Mouse (Mus musculus): ENCODE measurements around the gene Rapgef4. TPM values are rescaled to one million over a fixed set of nuclear protein-coding genes. Genes with fewer than 3 reads are reported as not detected.
A peak's percentile ranks its signal among the peaks of the same experiment; 100 is the strongest.

The Rapgef4 gene
- polyA plus RNA-seq, 1 experiment from 2014 or later, result 2.1 TPM

GRCm38 (mm10) chr2:72173010-72173409, 192.0 kb downstream of the Rapgef4 start:
- no peaks in the 10 kb centered on the region for H3K36me3 ChIP-seq
- no peak overlapping the region for H3K27ac ChIP-seq
- H3K27me3 ChIP-seq (replicated peaks), result no peaks in the 10 kb centered on the region
- ATAC-seq, result no peak
- no peaks in the 10 kb centered on the region for H3K9me3 ChIP-seq
- WGBS, result 42% methylated on average over 3 of the region's 3 CpGs
- H3K9ac ChIP-seq, result no peak overlapping the region
- H3K4me3 ChIP-seq (replicated peaks), result no peak overlapping the region
- 0 out of 2 replicates have a peak, but pooled peaks cover 7% of the 10 kb centered on the region for H3K4me1 ChIP-seq (replicated peaks)
- no peak overlapping the region for H3K4me2 ChIP-seq (replicated peaks)

GRCm38 (mm10) chr2:72173844-72174243, 192.8 kb downstream of the Rapgef4 start:
- H3K27ac ChIP-seq, result no peak overlapping the region
- H3K4me2 ChIP-seq (replicated peaks), result no peak overlapping the region
- no peaks in the 10 kb centered on the region for H3K9me3 ChIP-seq
- H3K36me3 ChIP-seq, result no peaks in the 10 kb centered on the region
- no peaks in the 10 kb centered on the region for H3K27me3 ChIP-seq (replicated peaks)
- WGBS, result 43% methylated on average over 4 of the region's 4 CpGs
- no peak overlapping the region for H3K9ac ChIP-seq
- no peak overlapping the region for H3K4me3 ChIP-seq (replicated peaks)
- 0 out of 2 replicates have a peak, but pooled peaks cover 6% of the 10 kb centered on the region for H3K4me1 ChIP-seq (replicated peaks)
- no peak for ATAC-seq

- H3K4me3 ChIP-seq (replicated peaks), result no peak overlapping the region
- WGBS, result 69% methylated on average over 7 of the region's 7 CpGs
- H3K4me1 ChIP-seq (replicated peaks), result no peaks in the 10 kb centered on the region
- no peak overlapping the region for H3K27ac ChIP-seq
- ATAC-seq, result no peak
- no peaks in the 10 kb centered on the region for H3K9me3 ChIP-seq
- no peaks in the 10 kb centered on the region for H3K27me3 ChIP-seq (replicated peaks)
- H3K9ac ChIP-seq, result no peak overlapping the region
- no peak overlapping the region for H3K4me2 ChIP-seq (replicated peaks)
- no peaks in the 10 kb centered on the region for H3K36me3 ChIP-seq
These were observed 194.5 kb downstream of the Rapgef4 start for GRCm38 (mm10) chr2:72175536-72175935.

GRCm38 (mm10) chr2:72175971-72176370, 194.9 kb downstream of the Rapgef4 start:
- H3K4me2 ChIP-seq (replicated peaks), result no peak overlapping the region
- H3K4me1 ChIP-seq (replicated peaks), result no peaks in the 10 kb centered on the region
- WGBS, result 29% methylated on average over 5 of the region's 5 CpGs
- H3K27ac ChIP-seq, result no peak overlapping the region
- no peak overlapping the region for H3K9ac ChIP-seq
- no peaks in the 10 kb centered on the region for H3K36me3 ChIP-seq
- H3K9me3 ChIP-seq, result no peaks in the 10 kb centered on the region
- no peak overlapping the region for H3K4me3 ChIP-seq (replicated peaks)
- no peaks in the 10 kb centered on the region for H3K27me3 ChIP-seq (replicated peaks)
- ATAC-seq, result no peak

GRCm38 (mm10) chr2:72177214-72178023, 196.4 kb downstream of the Rapgef4 start:
- H3K27me3 ChIP-seq (replicated peaks), result no peaks in the 10 kb centered on the region
- H3K36me3 ChIP-seq, result no peaks in the 10 kb centered on the region
- no peak overlapping the region for H3K27ac ChIP-seq
- H3K4me2 ChIP-seq (replicated peaks), result no peak overlapping the region
- WGBS, result 65% methylated on average over 6 of the region's 6 CpGs
- H3K4me3 ChIP-seq (replicated peaks), result no peak overlapping the region
- H3K9ac ChIP-seq, result no peak overlapping the region
- no peaks in the 10 kb centered on the region for H3K4me1 ChIP-seq (replicated peaks)
- no peak for ATAC-seq
- no peaks in the 10 kb centered on the region for H3K9me3 ChIP-seq

GRCm38 (mm10) chr2:72178025-72178424, 197.0 kb downstream of the Rapgef4 start:
- no peak overlapping the region for H3K27ac ChIP-seq
- H3K36me3 ChIP-seq, result no peaks in the 10 kb centered on the region
- no peaks in the 10 kb centered on the region for H3K9me3 ChIP-seq
- ATAC-seq, result no peak
- no peak overlapping the region for H3K9ac ChIP-seq
- no peak overlapping the region for H3K4me2 ChIP-seq (replicated peaks)
- no peaks in the 10 kb centered on the region for H3K4me1 ChIP-seq (replicated peaks)
- WGBS, result 85% methylated on average over 4 of the region's 4 CpGs
- no peaks in the 10 kb centered on the region for H3K27me3 ChIP-seq (replicated peaks)
- no peak overlapping the region for H3K4me3 ChIP-seq (replicated peaks)

GRCm38 (mm10) chr2:72178515-72178914, 197.5 kb downstream of the Rapgef4 start:
- WGBS, result 89% methylated on average over 11 of the region's 11 CpGs
- H3K9me3 ChIP-seq, result no peaks in the 10 kb centered on the region
- H3K27ac ChIP-seq, result no peak overlapping the region
- H3K27me3 ChIP-seq (replicated peaks), result no peaks in the 10 kb centered on the region
- H3K4me1 ChIP-seq (replicated peaks), result no peaks in the 10 kb centered on the region
- no peak for ATAC-seq
- H3K36me3 ChIP-seq, result no peaks in the 10 kb centered on the region
- H3K4me2 ChIP-seq (replicated peaks), result no peak overlapping the region
- no peak overlapping the region for H3K9ac ChIP-seq
- no peak overlapping the region for H3K4me3 ChIP-seq (replicated peaks)

GRCm38 (mm10) chr2:72179600-72180301, 198.7 kb downstream of the Rapgef4 start:
- WGBS, result 72% methylated on average over 15 of the region's 15 CpGs
- Histone ChIP-seq H3K27me3 (replicated peaks) (no peaks in the 10 kb centered on the region), H3K4me3 (replicated peaks) (no peak overlapping the region), H3K9me3 (no peaks in the 10 kb centered on the region), H3K36me3 (no peaks in the 10 kb centered on the region), H3K27ac (no peak overlapping the region), H3K4me2 (replicated peaks) (no peak overlapping the region), H3K9ac (no peak overlapping the region), H3K4me1 (replicated peaks) (no peaks in the 10 kb centered on the region)
- ATAC-seq, result 0 out of 2 replicates have a peak, but pooled peaks have one; percentile 41

- no peak for ATAC-seq
These were observed 200.4 kb downstream of the Rapgef4 start for GRCm38 (mm10) chr2:72181443-72181842.

GRCm38 (mm10) chr2:72183751-72184150, 202.7 kb downstream of the Rapgef4 start:
- 64% methylated on average over 3 of the region's 3 CpGs for WGBS
- Histone ChIP-seq H3K27ac (no peak overlapping the region), H3K27me3 (replicated peaks) (no peaks in the 10 kb centered on the region), H3K4me1 (replicated peaks) (no peaks in the 10 kb centered on the region), H3K4me2 (replicated peaks) (no peak overlapping the region), H3K9ac (no peak overlapping the region), H3K4me3 (replicated peaks) (no peak overlapping the region), H3K9me3 (no peaks in the 10 kb centered on the region), H3K36me3 (no peaks in the 10 kb centered on the region)
- ATAC-seq, result no peak

More at GRCm38 (mm10) chr2:72181443-72181842, 200.4 kb downstream of the Rapgef4 start:
- H3K9me3 ChIP-seq, result no peaks in the 10 kb centered on the region
- no peaks in the 10 kb centered on the region for H3K27me3 ChIP-seq (replicated peaks)
- no peak overlapping the region for H3K4me3 ChIP-seq (replicated peaks)
- H3K4me2 ChIP-seq (replicated peaks), result no peak overlapping the region
- WGBS, result 86% methylated on average over 2 of the region's 2 CpGs
- no peak overlapping the region for H3K9ac ChIP-seq
- H3K27ac ChIP-seq, result no peak overlapping the region
- H3K36me3 ChIP-seq, result no peaks in the 10 kb centered on the region
- no peaks in the 10 kb centered on the region for H3K4me1 ChIP-seq (replicated peaks)

- WGBS, result 72% methylated on average over 6 of the region's 6 CpGs
- H3K4me3 ChIP-seq (replicated peaks), result no peak overlapping the region
- H3K4me2 ChIP-seq (replicated peaks), result no peak overlapping the region
- H3K36me3 ChIP-seq, result no peaks in the 10 kb centered on the region
- H3K27ac ChIP-seq, result no peak overlapping the region
- H3K4me1 ChIP-seq (replicated peaks), result no peaks in the 10 kb centered on the region
- ATAC-seq, result no peak
- no peaks in the 10 kb centered on the region for H3K9me3 ChIP-seq
- no peaks in the 10 kb centered on the region for H3K27me3 ChIP-seq (replicated peaks)
- H3K9ac ChIP-seq, result no peak overlapping the region
These were observed 215.3 kb downstream of the Rapgef4 start for GRCm38 (mm10) chr2:72196190-72196965.

GRCm38 (mm10) chr2:72197026-72197425, 216.0 kb downstream of the Rapgef4 start:
- no peaks in the 10 kb centered on the region for H3K9me3 ChIP-seq
- ATAC-seq, result no peak
- H3K4me2 ChIP-seq (replicated peaks), result no peak overlapping the region
- H3K27ac ChIP-seq, result no peak overlapping the region
- WGBS, result 26% methylated on average over 3 of the region's 3 CpGs
- no peaks in the 10 kb centered on the region for H3K36me3 ChIP-seq
- H3K27me3 ChIP-seq (replicated peaks), result no peaks in the 10 kb centered on the region
- H3K9ac ChIP-seq, result no peak overlapping the region
- no peaks in the 10 kb centered on the region for H3K4me1 ChIP-seq (replicated peaks)
- H3K4me3 ChIP-seq (replicated peaks), result no peak overlapping the region
